8 mouse cellular contexts compared by ENCODE assay signal in genomic region chr17:8146931-8147330, GRCm38 (mm10). TPM values are rescaled to one million over a fixed set of nuclear protein-coding genes. Genes with fewer than 3 reads are reported as not detected.
DNase-seq lines count a peak whose midpoint lies in the region; ATAC-seq and TF ChIP-seq lines count a peak whose summit lies in the region.
"Not testable (repeated sequence)": the region's sequence is repeated elsewhere in the genome, so short reads cannot be mapped to it uniquely, and the experiment has no call there.

No protein-coding gene starts in this region.

- H3K4me3 ChIP-seq in brown adipose tissue, adult 24 weeks (ENCODE audit: insufficient read depth, low read depth, low read length), result peak overlapping the region; percentile 70
- peak overlapping the region; percentile 51 for H3K4me3 ChIP-seq in forebrain, embryonic 15.5 days
- peak overlapping the region; percentile 39 for H3K4me3 ChIP-seq in hindbrain, embryonic 11.5 days (ENCODE audit: low read depth, low read length)
- peak overlapping the region; percentile 61 for H3K4me3 ChIP-seq in kidney, embryonic 15.5 days (replicated peaks)
- H3K4me3 ChIP-seq in liver, embryonic 13.5 days (replicated peaks), result peak overlapping the region; percentile 67
- H3K4me3 ChIP-seq in midbrain, embryonic 12.5 days, result peak overlapping the region; percentile 52
- peak overlapping the region; percentile 82 for H3K4me3 ChIP-seq in small intestine, adult 2 months (ENCODE audit: low read depth, low read length)

- H3K27me3 ChIP-seq in forebrain, embryonic 15.5 days; hindbrain, embryonic 11.5 days (ENCODE audit: control insufficient read depth, insufficient read depth, low read length); kidney, embryonic 15.5 days; liver, embryonic 13.5 days; midbrain, embryonic 12.5 days; small intestine, adult 2 months (ENCODE audit: control insufficient read depth, insufficient read depth, low read length): not testable (repeated sequence)

- not testable (repeated sequence) for H3K36me3 ChIP-seq in forebrain, embryonic 15.5 days; hindbrain, embryonic 11.5 days (ENCODE audit: control insufficient read depth, insufficient read depth, low read length); kidney, embryonic 15.5 days; liver, embryonic 13.5 days; midbrain, embryonic 12.5 days; small intestine, adult 2 months (ENCODE audit: control insufficient read depth, insufficient read depth, low read length)

- H3K9me3 ChIP-seq in forebrain, embryonic 15.5 days; hindbrain, embryonic 11.5 days (ENCODE audit: control insufficient read depth, low read length); kidney, embryonic 15.5 days (replicated peaks); liver, embryonic 13.5 days (replicated peaks); midbrain, embryonic 12.5 days: not testable (repeated sequence)

- H3K4me2 ChIP-seq in forebrain, embryonic 15.5 days (replicated peaks), result peak overlapping the region; percentile 61
- peak overlapping the region; percentile 39 for H3K4me2 ChIP-seq in hindbrain, embryonic 11.5 days (replicated peaks; ENCODE audit: low read depth, low read length)
- peak overlapping the region; percentile 60 for H3K4me2 ChIP-seq in kidney, embryonic 15.5 days
- peak overlapping the region; percentile 72 for H3K4me2 ChIP-seq in liver, embryonic 13.5 days
- peak overlapping the region; percentile 56 for H3K4me2 ChIP-seq in midbrain, embryonic 12.5 days (replicated peaks)

- 19% methylated on average over 5 of the region's 5 CpGs for WGBS in forebrain, embryonic 15.5 days
- 34% methylated on average over 5 of the region's 5 CpGs for WGBS in hindbrain, embryonic 11.5 days
- 15% methylated on average over 5 of the region's 5 CpGs for WGBS in kidney, embryonic 15.5 days
- WGBS in liver, embryonic 13.5 days (ENCODE audit: insufficient replicate concordance), result 29% methylated on average over 5 of the region's 5 CpGs
- 32% methylated on average over 5 of the region's 5 CpGs for WGBS in midbrain, embryonic 12.5 days
- WGBS in small intestine, adult 2 months, result 7% methylated on average over 5 of the region's 5 CpGs

- ATAC-seq in forebrain, embryonic 15.5 days (replicated peaks), result peak; percentile 11; the same call in 1 of the 2 replicates
- 0 out of 2 replicates have a peak, but pooled peaks have one; percentile 19 for ATAC-seq in hindbrain, embryonic 11.5 days (ENCODE audit: low FRiP score)
- ATAC-seq in kidney, embryonic 15.5 days (replicated peaks; ENCODE audit: low FRiP score), result peak; percentile 10; the same call in 1 of the 2 replicates
- not testable (repeated sequence) for ATAC-seq in liver, embryonic 13.5 days (ENCODE audit: low read depth); midbrain, embryonic 12.5 days (ENCODE audit: low FRiP score, low read depth)

- DNase-seq in 416B (ENCODE audit: low read depth), result peak; percentile 46
- peak; percentile 6 for DNase-seq in hindbrain, embryonic 11.5 days (ENCODE audit: low spot score)
- DNase-seq in liver, embryonic 13.5 days, result not testable (repeated sequence)

- H3K27ac ChIP-seq in brown adipose tissue, adult 24 weeks (replicated peaks; ENCODE audit: low read depth, low read length); forebrain, embryonic 15.5 days (replicated peaks); hindbrain, embryonic 11.5 days (ENCODE audit: low read depth, low read length); kidney, embryonic 15.5 days; liver, embryonic 13.5 days; midbrain, embryonic 12.5 days (replicated peaks): not testable (repeated sequence)
- peak overlapping the region; percentile 39; the same call in 1 of the 2 replicates for H3K27ac ChIP-seq in small intestine, adult 2 months (ENCODE audit: insufficient read depth, low read depth, low read length)

- H3K4me1 ChIP-seq in brown adipose tissue, adult 24 weeks (ENCODE audit: control insufficient read depth, insufficient read depth, insufficient read length, low read length); forebrain, embryonic 15.5 days; hindbrain, embryonic 11.5 days (replicated peaks; ENCODE audit: control insufficient read depth, insufficient read depth, low read length); kidney, embryonic 15.5 days; liver, embryonic 13.5 days (replicated peaks); midbrain, embryonic 12.5 days; small intestine, adult 2 months (ENCODE audit: control insufficient read depth, insufficient read depth, insufficient read length, low read length): not testable (repeated sequence)

- H3K9ac ChIP-seq in forebrain, embryonic 15.5 days (replicated peaks), result peak overlapping the region; percentile 64; the same call in 1 of the 2 replicates
- peak overlapping the region; percentile 59; the same call in 1 of the 2 replicates for H3K9ac ChIP-seq in hindbrain, embryonic 11.5 days (ENCODE audit: low read depth, low read length)
- peak overlapping the region; percentile 61 for H3K9ac ChIP-seq in kidney, embryonic 15.5 days
- peak overlapping the region; percentile 78 for H3K9ac ChIP-seq in liver, embryonic 13.5 days
- peak overlapping the region; percentile 63; the same call in 1 of the 2 replicates for H3K9ac ChIP-seq in midbrain, embryonic 12.5 days (replicated peaks)

- not testable (repeated sequence) for TF ChIP-seq POLR2A in small intestine, adult 2 months (IDR thresholded peaks at IDR 0.05; ENCODE audit: low read depth, low read length)

- not testable (repeated sequence) for TF ChIP-seq CTCF in small intestine, adult 2 months (IDR thresholded peaks at IDR 0.05; ENCODE audit: extremely low read depth, insufficient read length, insufficient replicate concordance, low read depth, low read length)

RNA-seq across cellular contexts. Expression of gene Gm49673, which starts 0.7 kb away (rescaled TPM):
- polyA plus RNA-seq in brown adipose tissue, adult 24 weeks (2012; ENCODE audit: insufficient read depth, insufficient read length, missing spikeins), result not detected in 2 replicates
- polyA plus RNA-seq in forebrain, embryonic 15.5 days (2015; fragmentation: Nextera tagmentation; extraction: Ambion mirVana), result 0.14 and 0.48 TPM in 2 replicates
- 0.96 TPM in 1 of 2 replicates, not detected in the other for polyA plus RNA-seq in hindbrain, embryonic 11.5 days (2014; fragmentation: Nextera tagmentation; extraction: Ambion mirVana)
- polyA plus RNA-seq in kidney, embryonic 15.5 days (2015; fragmentation: Nextera tagmentation; extraction: Ambion mirVana), result 0.26 and 0.57 TPM in 2 replicates
- not detected in 2 replicates for polyA plus RNA-seq in liver, embryonic 13.5 days (2015; fragmentation: Nextera tagmentation; extraction: Ambion mirVana)
- 0.26 TPM in 1 of 2 replicates, not detected in the other for polyA plus RNA-seq in midbrain, embryonic 12.5 days (2016; fragmentation: Nextera tagmentation; extraction: Ambion mirVana)
- 1.1 and 1.8 TPM in 2 replicates for polyA plus RNA-seq in small intestine, adult 2 months (2012; rRNA removed)

RNA-seq across cellular contexts. Expression of gene Rnaset2a, which starts 1.0 kb away (rescaled TPM):
- 15.5 and 15.6 TPM in 2 replicates for polyA plus RNA-seq in brown adipose tissue, adult 24 weeks (2012; ENCODE audit: insufficient read depth, insufficient read length, missing spikeins)
- polyA plus RNA-seq in forebrain, embryonic 15.5 days (2015; fragmentation: Nextera tagmentation; extraction: Ambion mirVana), result 12.0 and 12.1 TPM in 2 replicates
- polyA plus RNA-seq in hindbrain, embryonic 11.5 days (2014; fragmentation: Nextera tagmentation; extraction: Ambion mirVana), result 14.9 and 15.9 TPM in 2 replicates
- polyA plus RNA-seq in kidney, embryonic 15.5 days (2015; fragmentation: Nextera tagmentation; extraction: Ambion mirVana), result 43.8 and 45.0 TPM in 2 replicates
- 15.2 and 17.1 TPM in 2 replicates for polyA plus RNA-seq in liver, embryonic 13.5 days (2015; fragmentation: Nextera tagmentation; extraction: Ambion mirVana)
- 12.9 and 14.9 TPM in 2 replicates for polyA plus RNA-seq in midbrain, embryonic 12.5 days (2016; fragmentation: Nextera tagmentation; extraction: Ambion mirVana)
- 32.0 and 48.6 TPM in 2 replicates for polyA plus RNA-seq in small intestine, adult 2 months (2012; rRNA removed)

RNA-seq across cellular contexts. Expression of gene Fgfr1op, which starts 18.4 kb away (rescaled TPM):
- polyA plus RNA-seq in brown adipose tissue, adult 24 weeks (2012; ENCODE audit: insufficient read depth, insufficient read length, missing spikeins), result 6.0 and 13.9 TPM in 2 replicates
- 23.6 and 27.2 TPM in 2 replicates for polyA plus RNA-seq in forebrain, embryonic 15.5 days (2015; fragmentation: Nextera tagmentation; extraction: Ambion mirVana)
- 45.9 and 51.2 TPM in 2 replicates for polyA plus RNA-seq in hindbrain, embryonic 11.5 days (2014; fragmentation: Nextera tagmentation; extraction: Ambion mirVana)
- polyA plus RNA-seq in kidney, embryonic 15.5 days (2015; fragmentation: Nextera tagmentation; extraction: Ambion mirVana), result 38.7 and 42.0 TPM in 2 replicates
- polyA plus RNA-seq in liver, embryonic 13.5 days (2015; fragmentation: Nextera tagmentation; extraction: Ambion mirVana), result 13.4 and 17.4 TPM in 2 replicates
- 40.6 and 46.4 TPM in 2 replicates for polyA plus RNA-seq in midbrain, embryonic 12.5 days (2016; fragmentation: Nextera tagmentation; extraction: Ambion mirVana)
- polyA plus RNA-seq in small intestine, adult 2 months (2012; rRNA removed), result 0.20 and 0.38 TPM in 2 replicates
